Mouse (Mus musculus): ENCODE measurements around the gene Sumo2. TPM values are rescaled to one million over a fixed set of nuclear protein-coding genes. Genes with fewer than 3 reads are reported as not detected.
A peak's percentile ranks its signal among the peaks of the same experiment; 100 is the strongest.

Sumo2 gene
- polyA plus RNA-seq, 1 experiment from 2014 or later = 993 TPM

- H3K4me2 ChIP-seq = no peak overlapping the region; the same call in 1 of the 2 replicates
- no peak overlapping the region for H3K9ac ChIP-seq
- H3K27ac ChIP-seq = no peak overlapping the region
- ATAC-seq (ENCODE audit: borderline replicate concordance, extremely low read depth, low FRiP score, low TSS enrichment) = no peak
- no peak overlapping the region for H3K4me3 ChIP-seq
- H3K27me3 ChIP-seq = no peaks in the 10 kb centered on the region
- WGBS = 65% methylated on average over 6 of the region's 6 CpGs
- no peaks in the 10 kb centered on the region for H3K36me3 ChIP-seq
- peaks cover 29% of the 10 kb centered on the region for H3K4me1 ChIP-seq
- H3K9me3 ChIP-seq = no peaks in the 10 kb centered on the region
These were observed 21.1 kb downstream of the Sumo2 start for GRCm38 (mm10) chr11:115515021-115515420.

DNA sequence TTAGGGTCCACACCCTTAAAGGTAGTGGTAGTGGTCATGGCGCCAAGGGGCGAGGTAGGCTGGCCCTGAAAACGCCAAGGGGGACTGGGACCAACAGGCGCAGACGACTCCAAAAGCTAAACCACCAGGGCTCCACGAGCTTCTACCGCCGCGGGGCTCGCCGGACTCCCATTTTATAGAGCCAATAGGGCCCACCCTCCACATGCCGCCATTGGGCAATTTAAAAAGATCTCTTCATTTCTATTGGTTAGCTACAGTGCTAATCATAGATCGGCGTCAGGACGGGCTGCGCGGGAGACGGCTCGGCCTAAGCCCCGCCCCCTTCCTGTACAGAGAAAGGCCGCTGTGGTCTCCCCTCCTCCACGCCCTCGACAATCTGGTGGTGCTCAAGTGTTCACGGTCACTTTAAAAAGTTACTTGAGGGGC is 21.8 kb downstream of the Sumo2 start, which contains the start of gene Jpt1:
Jpt1 (minus strand) TSS at position 150 of the 426 bp plus-strand sequence.
- H3K27ac ChIP-seq = peak within 1 kb of the TSS; percentile 91
- peak within 1 kb of the TSS; percentile 99 for H3K4me3 ChIP-seq
- peak within 1 kb of the TSS; percentile 97 for H3K9ac ChIP-seq
- ATAC-seq (ENCODE audit: borderline replicate concordance, extremely low read depth, low FRiP score, low TSS enrichment) = peak; percentile 97
- WGBS = 0% methylated on average over 24 of the region's 24 CpGs
- no peaks in the 10 kb centered on the region for H3K27me3 ChIP-seq
- peak within 1 kb of the TSS; percentile 76 for H3K4me2 ChIP-seq
- H3K36me3 ChIP-seq = no peaks in the 10 kb centered on the region
- H3K4me1 ChIP-seq = peaks cover 33% of the 10 kb centered on the region
- no peaks in the 10 kb centered on the region for H3K9me3 ChIP-seq

DNA sequence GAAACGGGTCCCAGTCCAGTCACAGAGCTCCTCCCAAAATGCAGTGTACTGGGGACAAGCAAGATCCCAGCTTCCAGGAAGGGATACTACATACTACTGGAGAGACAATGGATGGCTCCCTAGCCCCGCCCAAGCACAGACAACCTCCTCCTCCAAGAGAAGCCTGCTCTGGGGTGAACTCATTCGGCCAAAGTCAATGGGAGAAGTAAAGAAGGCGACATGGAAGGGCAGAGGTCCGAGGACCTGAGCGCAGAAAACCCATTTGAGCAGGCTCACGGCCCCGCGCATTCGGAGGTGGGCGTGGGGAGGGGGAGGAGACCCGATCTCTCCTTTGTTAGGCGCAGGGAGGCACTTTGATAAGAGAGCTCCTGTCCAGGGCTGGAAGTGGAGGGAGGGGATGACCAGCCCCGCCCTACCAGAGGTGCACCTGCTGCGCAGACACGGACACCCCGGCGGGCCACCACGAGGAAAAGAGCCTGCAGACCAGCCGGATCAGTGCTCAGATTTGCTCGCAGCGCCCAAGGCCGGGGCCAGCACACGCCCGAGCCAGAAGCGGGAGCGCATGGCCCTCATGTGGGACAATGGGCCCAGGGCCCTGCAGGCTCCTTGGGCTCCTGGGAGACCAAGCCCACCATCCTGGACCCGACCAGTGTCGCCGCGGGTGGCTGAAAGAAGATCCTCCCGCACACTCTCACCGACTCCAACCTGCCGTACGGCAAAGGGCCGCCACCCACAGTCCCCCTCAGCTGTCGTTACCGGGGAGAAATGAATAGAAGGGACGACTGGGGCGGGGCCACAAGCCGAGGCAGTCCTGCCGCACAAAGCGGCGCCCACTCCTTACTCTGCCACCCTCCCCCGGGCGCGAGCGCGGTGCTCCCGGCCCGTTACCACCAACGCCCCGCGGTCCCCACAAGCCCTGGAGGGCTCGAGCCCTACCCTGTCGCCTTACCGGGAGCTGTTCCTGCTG is 22.5 kb downstream of the Sumo2 start:
- Histone ChIP-seq H3K9ac (peak overlapping the region; percentile 97), H3K4me2 (peak overlapping the region; percentile 76), H3K4me1 (peaks cover 37% of the 10 kb centered on the region), H3K4me3 (peak overlapping the region; percentile 99), H3K9me3 (no peaks in the 10 kb centered on the region), H3K36me3 (no peaks in the 10 kb centered on the region), H3K27me3 (no peaks in the 10 kb centered on the region), H3K27ac (peak overlapping the region; percentile 91)
- WGBS = under 1% methylated on average over 57 of the region's 57 CpGs
- peak; percentile 55 for ATAC-seq (ENCODE audit: borderline replicate concordance, extremely low read depth, low FRiP score, low TSS enrichment)

- Histone ChIP-seq H3K36me3 (no peaks in the 10 kb centered on the region), H3K9me3 (no peaks in the 10 kb centered on the region), H3K4me1 (peaks cover 39% of the 10 kb centered on the region), H3K27ac (peak overlapping the region; percentile 91), H3K27me3 (no peaks in the 10 kb centered on the region), H3K4me3 (peak overlapping the region; percentile 99), H3K4me2 (peak overlapping the region; percentile 76), H3K9ac (peak overlapping the region; percentile 97)
- no peak for ATAC-seq (ENCODE audit: borderline replicate concordance, extremely low read depth, low FRiP score, low TSS enrichment)
- WGBS = 14% methylated on average over 8 of the region's 8 CpGs
These were observed 23.5 kb downstream of the Sumo2 start for GRCm38 (mm10) chr11:115512407-115513183.

DNA sequence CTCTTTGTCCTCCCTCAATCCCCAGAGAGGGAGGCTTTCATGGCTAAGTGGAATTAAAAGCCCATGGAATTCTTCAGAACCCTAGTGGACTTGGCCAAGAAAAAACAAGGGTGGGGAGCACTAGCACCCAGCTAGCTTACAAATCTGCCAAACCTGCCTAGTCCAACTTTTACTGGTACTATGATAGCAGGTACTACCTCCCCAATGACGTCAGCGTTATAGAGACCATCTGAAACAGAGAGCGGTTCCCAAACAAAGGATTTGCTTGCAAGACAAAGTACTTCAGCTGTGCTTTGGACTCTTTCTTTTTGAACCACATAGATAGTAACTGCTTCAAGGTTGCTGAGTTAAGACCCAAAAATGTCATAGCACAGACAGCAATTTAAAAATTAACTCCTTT is 24.1 kb downstream of the Sumo2 start:
- no peak overlapping the region for H3K27ac ChIP-seq
- H3K4me3 ChIP-seq = peak overlapping the region; percentile 99
- H3K9me3 ChIP-seq = no peaks in the 10 kb centered on the region
- peak overlapping the region; percentile 97 for H3K9ac ChIP-seq
- H3K27me3 ChIP-seq = no peaks in the 10 kb centered on the region
- WGBS = 30% methylated on average over 3 of the region's 3 CpGs
- H3K36me3 ChIP-seq = no peaks in the 10 kb centered on the region
- H3K4me2 ChIP-seq = peak overlapping the region; percentile 76
- ATAC-seq (ENCODE audit: borderline replicate concordance, extremely low read depth, low FRiP score, low TSS enrichment) = no peak
- H3K4me1 ChIP-seq = peaks cover 44% of the 10 kb centered on the region

DNA sequence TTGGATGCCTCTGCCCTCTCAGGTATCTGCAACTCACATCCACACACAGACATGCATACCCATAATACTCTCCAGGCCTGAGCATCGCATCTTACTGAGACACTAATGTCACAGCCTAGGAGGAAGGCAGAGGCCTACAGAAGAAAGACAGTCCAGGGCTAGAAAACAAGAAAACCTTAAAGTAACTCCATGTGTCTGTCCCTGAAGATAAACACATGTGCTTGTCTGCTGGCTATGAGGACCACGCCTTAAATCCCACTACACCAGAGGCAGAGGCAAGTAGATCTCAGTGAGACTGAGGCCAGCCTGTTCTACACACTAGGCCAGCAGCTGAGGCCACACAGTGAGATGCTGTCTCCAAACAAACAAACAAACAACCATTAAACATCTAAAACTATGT is 25.0 kb downstream of the Sumo2 start:
- H3K4me1 ChIP-seq = peaks cover 44% of the 10 kb centered on the region
- H3K27me3 ChIP-seq = no peaks in the 10 kb centered on the region
- H3K4me3 ChIP-seq = peak overlapping the region; percentile 99; the same call in 1 of the 2 replicates
- H3K4me2 ChIP-seq = peak overlapping the region; percentile 76
- H3K36me3 ChIP-seq = no peaks in the 10 kb centered on the region
- no peak for ATAC-seq (ENCODE audit: borderline replicate concordance, extremely low read depth, low FRiP score, low TSS enrichment)
- H3K9ac ChIP-seq = 0 out of 2 replicates have a peak overlapping the region, but pooled peaks have one; percentile 8
- H3K9me3 ChIP-seq = no peaks in the 10 kb centered on the region
- WGBS = 63% methylated on average over 2 of the region's 2 CpGs
- no peak overlapping the region for H3K27ac ChIP-seq

GRCm38 (mm10) chr11:115510507-115510888 is 25.6 kb downstream of the Sumo2 start:
- no peak for ATAC-seq (ENCODE audit: borderline replicate concordance, extremely low read depth, low FRiP score, low TSS enrichment)
- Histone ChIP-seq H3K27me3 (no peaks in the 10 kb centered on the region), H3K9me3 (no peaks in the 10 kb centered on the region), H3K4me3 (no peak overlapping the region), H3K9ac (0 out of 2 replicates have a peak overlapping the region, but pooled peaks have one; percentile 8), H3K4me2 (peak overlapping the region; percentile 76), H3K36me3 (no peaks in the 10 kb centered on the region), H3K4me1 (peaks cover 44% of the 10 kb centered on the region), H3K27ac (0 out of 2 replicates have a peak overlapping the region, but pooled peaks have one; percentile 2)
- WGBS = 42% methylated on average over 5 of the region's 5 CpGs

- Histone ChIP-seq H3K4me1 (peaks cover 44% of the 10 kb centered on the region), H3K4me3 (no peak overlapping the region), H3K27me3 (no peaks in the 10 kb centered on the region), H3K4me2 (peak overlapping the region; percentile 76), H3K9me3 (no peaks in the 10 kb centered on the region), H3K36me3 (no peaks in the 10 kb centered on the region), H3K27ac (peak overlapping the region; percentile 2), H3K9ac (no peak overlapping the region)
- ATAC-seq (ENCODE audit: borderline replicate concordance, extremely low read depth, low FRiP score, low TSS enrichment) = no peak
- 29% methylated on average over 6 of the region's 6 CpGs for WGBS
These were observed 26.1 kb downstream of the Sumo2 start for GRCm38 (mm10) chr11:115509773-115510506.

DNA sequence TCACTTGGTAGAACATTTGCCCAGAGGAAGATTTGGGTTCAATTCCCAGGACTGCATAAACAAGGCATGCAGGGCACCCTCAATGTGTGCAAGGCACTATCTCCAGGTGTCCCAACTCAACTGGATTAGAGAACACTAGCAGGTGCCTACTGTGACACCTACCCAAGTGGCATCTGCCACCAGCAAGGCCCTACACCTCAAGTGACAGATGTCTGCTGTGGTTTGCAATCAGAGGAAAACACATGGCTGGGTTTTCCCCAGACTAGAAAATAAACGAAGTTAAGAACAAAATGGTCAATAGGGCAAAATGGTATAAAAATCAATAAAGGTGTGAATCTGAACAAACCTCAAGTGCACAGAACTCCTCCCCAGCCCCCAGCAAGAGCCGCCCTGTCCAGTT is 28.0 kb downstream of the Sumo2 start:
- H3K36me3 ChIP-seq = peaks cover 3% of the 10 kb centered on the region; the same call in 1 of the 2 replicates
- H3K4me3 ChIP-seq = no peak overlapping the region
- 74% methylated on average over 2 of the region's 2 CpGs for WGBS
- H3K27ac ChIP-seq = no peak overlapping the region
- ATAC-seq (ENCODE audit: borderline replicate concordance, extremely low read depth, low FRiP score, low TSS enrichment) = no peak
- no peak overlapping the region for H3K9ac ChIP-seq
- H3K4me1 ChIP-seq = peaks cover 44% of the 10 kb centered on the region
- H3K4me2 ChIP-seq = no peak overlapping the region
- no peaks in the 10 kb centered on the region for H3K9me3 ChIP-seq
- no peaks in the 10 kb centered on the region for H3K27me3 ChIP-seq

- Histone ChIP-seq H3K4me1 (peaks cover 31% of the 10 kb centered on the region), H3K9ac (no peak overlapping the region), H3K27ac (no peak overlapping the region), H3K4me2 (no peak overlapping the region), H3K9me3 (no peaks in the 10 kb centered on the region), H3K36me3 (peaks cover 16% of the 10 kb centered on the region), H3K27me3 (no peaks in the 10 kb centered on the region), H3K4me3 (no peak overlapping the region)
- 54% methylated on average over 3 of the region's 3 CpGs for WGBS
- no peak for ATAC-seq (ENCODE audit: borderline replicate concordance, extremely low read depth, low FRiP score, low TSS enrichment)
These were observed 29.5 kb downstream of the Sumo2 start for GRCm38 (mm10) chr11:115506586-115506985.

DNA sequence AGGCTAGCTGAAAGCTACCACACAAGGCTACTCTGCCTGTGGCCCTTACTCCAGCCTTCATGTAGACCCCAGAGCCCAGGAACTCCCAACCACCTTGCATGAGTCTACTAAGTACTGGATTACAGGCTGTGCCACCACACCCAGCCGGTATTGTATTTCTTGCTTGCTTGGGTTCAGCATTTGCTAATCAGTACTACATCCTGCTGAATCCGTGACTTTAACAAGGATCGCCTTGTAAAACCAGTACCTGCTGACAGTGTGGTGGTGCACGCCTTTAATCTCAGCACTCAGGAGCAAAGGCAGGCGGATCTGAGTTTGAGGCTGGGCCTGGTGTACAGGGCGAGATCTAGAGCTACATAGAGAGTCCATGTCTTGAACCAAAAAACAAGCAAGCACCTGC is 33.4 kb downstream of the Sumo2 start:
- no peak for ATAC-seq (ENCODE audit: borderline replicate concordance, extremely low read depth, low FRiP score, low TSS enrichment)
- no peaks in the 10 kb centered on the region for H3K9me3 ChIP-seq
- H3K9ac ChIP-seq = no peak overlapping the region
- H3K27ac ChIP-seq = no peak overlapping the region
- H3K27me3 ChIP-seq = no peaks in the 10 kb centered on the region
- H3K4me3 ChIP-seq = no peak overlapping the region
- WGBS = 88% methylated on average over 6 of the region's 6 CpGs
- H3K4me1 ChIP-seq = peaks cover 6% of the 10 kb centered on the region; the same call in 1 of the 2 replicates
- H3K36me3 ChIP-seq = peaks cover 54% of the 10 kb centered on the region
- no peak overlapping the region for H3K4me2 ChIP-seq
